Mouse (Mus musculus): ENCODE measurements around the gene Stap2.

DNA sequence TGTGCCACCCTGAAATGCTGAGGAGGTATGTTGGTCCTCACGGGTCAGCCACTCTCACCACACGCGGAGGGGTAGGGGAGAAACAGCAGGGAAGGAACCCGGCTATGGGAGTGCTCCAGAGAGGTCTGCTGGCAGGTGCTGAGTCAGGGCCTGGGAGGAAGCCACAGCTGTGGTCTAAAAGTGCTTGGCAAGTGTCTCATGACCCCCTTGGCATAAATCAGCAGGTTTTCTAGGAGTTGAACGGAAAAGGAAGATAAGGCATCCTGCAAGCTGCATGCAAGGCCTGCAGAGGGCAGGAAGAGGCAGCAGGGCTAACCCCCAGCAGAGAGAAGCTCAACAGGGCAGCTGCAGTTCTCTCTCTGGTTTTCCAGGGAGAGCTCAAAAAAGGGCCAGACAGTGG is 25.5 kb upstream of the Stap2 start:
- TF ChIP-seq CTCF (IDR thresholded peaks at IDR 0.05; ENCODE audit: low read depth) (peak; percentile 46), EP300 (IDR thresholded peaks at IDR 0.05; ENCODE audit: low read depth) (no peak)

Data from liver, embryonic 14.5 days (tissue).